ENCODE assay signal across 10 mouse cellular contexts in the genomic region with DNA sequence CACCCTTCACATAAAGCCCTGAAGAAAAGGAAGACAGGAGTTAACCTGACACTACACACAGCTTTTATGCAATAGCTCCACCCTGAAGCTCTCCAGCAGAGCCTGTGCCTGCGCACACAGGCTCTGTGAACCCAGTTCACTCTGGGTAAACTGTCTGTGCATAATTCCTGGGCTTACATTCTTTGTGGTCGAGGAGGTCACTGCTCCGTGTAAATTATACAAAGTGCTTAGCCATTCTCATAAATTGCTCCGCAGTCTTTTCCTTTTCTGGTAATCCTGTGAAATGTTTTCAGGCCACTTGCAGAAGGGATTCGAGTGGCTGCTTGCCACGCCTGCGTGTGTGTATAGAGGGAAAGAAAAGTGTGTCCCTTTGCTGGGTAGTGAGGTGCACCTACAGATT.
DNase-seq lines count a peak whose midpoint lies in the region; ATAC-seq and TF ChIP-seq lines count a peak whose summit lies in the region.
"Had no signal": no experiment of that assay in that cellular context is flagged by ENCODE, and none has a peak within 500 bp of the region (broad histone marks: within the 10 kb centered on the region; RNA-seq: fewer than 3 reads in every experiment).

No protein-coding gene starts in this region.

- no peak overlapping the region for H3K4me2 ChIP-seq in hindbrain, embryonic 12.5 days (replicated peaks)
- H3K4me2 ChIP-seq in forebrain, embryonic 13.5 days, result no peak overlapping the region
- 0 out of 2 replicates have a peak overlapping the region, but pooled peaks have one; percentile 1 for H3K4me2 ChIP-seq in kidney, embryonic 15.5 days
- no peak overlapping the region for H3K4me2 ChIP-seq in midbrain, embryonic 16.5 days (ENCODE audit: low read length)
- H3K4me2 ChIP-seq: limb, embryonic 15.5 days had no signal

- no peaks in the 10 kb centered on the region for H3K79me2 ChIP-seq in heart, adult 2 months (replicated peaks; ENCODE audit: control insufficient read depth, insufficient read depth, low read length)

- peaks cover 16% of the 10 kb centered on the region for H3K27me3 ChIP-seq in hindbrain, embryonic 10.5 days (ENCODE audit: insufficient read depth, poor library complexity, severe bottlenecking)
- no peaks in the 10 kb centered on the region; the same call in 1 of the 2 replicates for H3K27me3 ChIP-seq in hindbrain, embryonic 12.5 days
- no peaks in the 10 kb centered on the region for H3K27me3 ChIP-seq in forebrain, embryonic 13.5 days
- no peaks in the 10 kb centered on the region for H3K27me3 ChIP-seq in kidney, embryonic 15.5 days
- H3K27me3 ChIP-seq in midbrain, embryonic 16.5 days (ENCODE audit: control insufficient read depth, insufficient read depth, low read depth, low read length), result peaks cover 2% of the 10 kb centered on the region; the same call in 1 of the 2 replicates
- H3K27me3 ChIP-seq in heart, adult 2 months (ENCODE audit: control insufficient read depth, insufficient read depth, low read length), result no peaks in the 10 kb centered on the region
- H3K27me3 ChIP-seq: limb, embryonic 15.5 days had no signal

- no peak for TF ChIP-seq CTCF in heart, adult 2 months (IDR thresholded peaks at IDR 0.05)

- no peak overlapping the region for H3K4me3 ChIP-seq in hindbrain, embryonic 10.5 days
- no peak overlapping the region for H3K4me3 ChIP-seq in hindbrain, embryonic 12.5 days
- H3K4me3 ChIP-seq in forebrain, embryonic 13.5 days, result no peak overlapping the region
- no peak overlapping the region for H3K4me3 ChIP-seq in kidney, embryonic 15.5 days (replicated peaks)
- H3K4me3 ChIP-seq in midbrain, embryonic 16.5 days (ENCODE audit: low read depth, low read length), result no peak overlapping the region
- no peak overlapping the region for H3K4me3 ChIP-seq in heart, adult 2 months
- H3K4me3 ChIP-seq: limb, embryonic 15.5 days had no signal

- no peak for DNase-seq in hindbrain, embryonic 10.5 days (ENCODE audit: low spot score)
- no peak for DNase-seq in right cerebral cortex, postnatal 4 days
- no peak for DNase-seq in heart, postnatal 10 days
- no peak for DNase-seq in heart, adult 2 months
- DNase-seq: cerebellum, adult 11 months had no signal

- ATAC-seq in hindbrain, embryonic 12.5 days (ENCODE audit: low FRiP score), result no peak
- ATAC-seq in forebrain, embryonic 13.5 days, result 0 out of 2 replicates have a peak, but pooled peaks have one; percentile 43
- ATAC-seq in kidney, embryonic 15.5 days (replicated peaks; ENCODE audit: low FRiP score), result peak; percentile 79
- no peak; the same call in 1 of the 2 replicates for ATAC-seq in midbrain, embryonic 16.5 days

- H3K9me3 ChIP-seq in hindbrain, embryonic 10.5 days, result no peaks in the 10 kb centered on the region
- H3K9me3 ChIP-seq in hindbrain, embryonic 12.5 days (replicated peaks), result no peaks in the 10 kb centered on the region
- no peaks in the 10 kb centered on the region for H3K9me3 ChIP-seq in forebrain, embryonic 13.5 days (replicated peaks)
- no peaks in the 10 kb centered on the region for H3K9me3 ChIP-seq in kidney, embryonic 15.5 days (replicated peaks)
- no peaks in the 10 kb centered on the region for H3K9me3 ChIP-seq in midbrain, embryonic 16.5 days (replicated peaks; ENCODE audit: control insufficient read depth, low read length, poor library complexity, severe bottlenecking)
- H3K9me3 ChIP-seq: limb, embryonic 15.5 days had no signal

- 56% methylated on average over 7 of the region's 7 CpGs for WGBS in hindbrain, embryonic 10.5 days
- 37% methylated on average over 7 of the region's 7 CpGs for WGBS in hindbrain, embryonic 12.5 days
- 32% methylated on average over 7 of the region's 7 CpGs for WGBS in forebrain, embryonic 13.5 days
- WGBS in kidney, embryonic 15.5 days, result 32% methylated on average over 7 of the region's 7 CpGs
- 33% methylated on average over 7 of the region's 7 CpGs for WGBS in midbrain, embryonic 16.5 days
- 79% methylated on average over 7 of the region's 7 CpGs for WGBS in heart, adult 2 months

- H3K9ac ChIP-seq in hindbrain, embryonic 12.5 days, result no peak overlapping the region
- no peak overlapping the region for H3K9ac ChIP-seq in forebrain, embryonic 13.5 days
- H3K9ac ChIP-seq in kidney, embryonic 15.5 days, result no peak overlapping the region
- H3K9ac ChIP-seq in midbrain, embryonic 16.5 days (ENCODE audit: low read depth, low read length), result 0 out of 2 replicates have a peak overlapping the region, but pooled peaks have one; percentile 16
- no peak overlapping the region for H3K9ac ChIP-seq in heart, adult 2 months (ENCODE audit: low read depth, low read length)
- H3K9ac ChIP-seq: limb, embryonic 15.5 days had no signal

- intact Hi-C loops in heart, postnatal 10 days (cut with DNase I), result no loop called here
- intact Hi-C loops in heart, adult 2 months (cut with DNase I), result no loop called here

- peak overlapping the region; percentile 73 for H3K27ac ChIP-seq in hindbrain, embryonic 10.5 days
- no peak overlapping the region for H3K27ac ChIP-seq in hindbrain, embryonic 12.5 days
- no peak overlapping the region for H3K27ac ChIP-seq in forebrain, embryonic 13.5 days
- H3K27ac ChIP-seq in kidney, embryonic 15.5 days, result peak overlapping the region; percentile 67
- no peak overlapping the region for H3K27ac ChIP-seq in midbrain, embryonic 16.5 days (ENCODE audit: low read length)
- no peak overlapping the region for H3K27ac ChIP-seq in heart, adult 2 months
- H3K27ac ChIP-seq: limb, embryonic 15.5 days had no signal

- TF ChIP-seq EP300 in heart, adult 2 months (IDR thresholded peaks at IDR 0.05; ENCODE audit: insufficient read depth, low read depth, low read length), result no peak

- H3K36me3 ChIP-seq in hindbrain, embryonic 10.5 days, result no peaks in the 10 kb centered on the region
- no peaks in the 10 kb centered on the region for H3K36me3 ChIP-seq in hindbrain, embryonic 12.5 days
- no peaks in the 10 kb centered on the region for H3K36me3 ChIP-seq in forebrain, embryonic 13.5 days (ENCODE audit: poor library complexity, severe bottlenecking)
- no peaks in the 10 kb centered on the region; the same call in 1 of the 2 replicates for H3K36me3 ChIP-seq in kidney, embryonic 15.5 days
- no peaks in the 10 kb centered on the region for H3K36me3 ChIP-seq in midbrain, embryonic 16.5 days (ENCODE audit: control insufficient read depth, insufficient read depth, low read length)
- no peaks in the 10 kb centered on the region for H3K36me3 ChIP-seq in heart, adult 2 months (ENCODE audit: control insufficient read depth, insufficient read depth, low read length)
- H3K36me3 ChIP-seq: limb, embryonic 15.5 days had no signal

- H3K4me1 ChIP-seq in hindbrain, embryonic 10.5 days (replicated peaks), result peaks cover 52% of the 10 kb centered on the region
- H3K4me1 ChIP-seq in hindbrain, embryonic 12.5 days, result peaks cover 22% of the 10 kb centered on the region
- peaks cover 25% of the 10 kb centered on the region for H3K4me1 ChIP-seq in forebrain, embryonic 13.5 days
- peaks cover 24% of the 10 kb centered on the region for H3K4me1 ChIP-seq in kidney, embryonic 15.5 days
- peaks cover 11% of the 10 kb centered on the region for H3K4me1 ChIP-seq in midbrain, embryonic 16.5 days (ENCODE audit: control insufficient read depth, insufficient read depth, low read length)
- no peaks in the 10 kb centered on the region for H3K4me1 ChIP-seq in heart, adult 2 months (ENCODE audit: control insufficient read depth, insufficient read depth, low read length)
- H3K4me1 ChIP-seq: limb, embryonic 15.5 days had no signal

- no peak for TF ChIP-seq POLR2A in heart, adult 2 months (IDR thresholded peaks at IDR 0.05; ENCODE audit: insufficient read depth, low read depth, low read length)

Comparison
In these comparisons a context has a peak if more than half of its experiments do, and no peak if none do; other contexts are left out.
1. H3K27ac ChIP-seq: peak in hindbrain, embryonic 10.5 days (single experiment) and kidney, embryonic 15.5 days (single experiment); none in hindbrain, embryonic 12.5 days (single experiment), forebrain, embryonic 13.5 days (single experiment), midbrain, embryonic 16.5 days (single experiment) and heart, adult 2 months (single experiment).
2. ATAC-seq: peak in forebrain, embryonic 13.5 days (single experiment) and kidney, embryonic 15.5 days (single experiment); none in hindbrain, embryonic 12.5 days (single experiment) and midbrain, embryonic 16.5 days (single experiment).